25 mouse cellular contexts compared by ENCODE assay signal in genomic region chr10:125171154-125171553, GRCm38 (mm10).
DNase-seq lines count a peak whose midpoint lies in the region; ATAC-seq lines count a peak whose summit lies in the region.
"Had no signal": no experiment of that assay in that cellular context is flagged by ENCODE, and none has a peak within 500 bp of the region (broad histone marks: within the 10 kb centered on the region; RNA-seq: fewer than 3 reads in every experiment).

No protein-coding gene starts in this region.

- H3K27me3 ChIP-seq in intestine, embryonic 16.5 days (replicated peaks; ENCODE audit: control insufficient read depth, insufficient read depth, low read length), result no peaks in the 10 kb centered on the region
- H3K27me3 ChIP-seq in midbrain, embryonic 15.5 days (replicated peaks), result no peaks in the 10 kb centered on the region
- H3K27me3 ChIP-seq in forebrain, embryonic 14.5 days (replicated peaks; ENCODE audit: control insufficient read depth, insufficient read depth, low read length), result no peaks in the 10 kb centered on the region
- H3K27me3 ChIP-seq: embryonic facial prominence, embryonic 13.5 days; embryonic facial prominence, embryonic 15.5 days; forebrain, embryonic 15.5 days had no signal

- H3K4me1 ChIP-seq in intestine, embryonic 16.5 days (ENCODE audit: control insufficient read depth, insufficient read depth, low read length), result no peaks in the 10 kb centered on the region
- no peaks in the 10 kb centered on the region for H3K4me1 ChIP-seq in midbrain, embryonic 15.5 days
- H3K4me1 ChIP-seq in forebrain, embryonic 14.5 days (ENCODE audit: control insufficient read depth, insufficient read depth, low read length), result no peaks in the 10 kb centered on the region
- H3K4me1 ChIP-seq: embryonic facial prominence, embryonic 13.5 days; embryonic facial prominence, embryonic 15.5 days; forebrain, embryonic 15.5 days had no signal

- no peak overlapping the region for H3K4me2 ChIP-seq in intestine, embryonic 16.5 days (ENCODE audit: low read depth, low read length)
- no peak overlapping the region for H3K4me2 ChIP-seq in midbrain, embryonic 15.5 days
- H3K4me2 ChIP-seq in forebrain, embryonic 14.5 days (ENCODE audit: low read length), result no peak overlapping the region
- H3K4me2 ChIP-seq: embryonic facial prominence, embryonic 13.5 days; embryonic facial prominence, embryonic 15.5 days; forebrain, embryonic 12.5 days; forebrain, embryonic 15.5 days had no signal

- 71% methylated on average over 6 of the region's 6 CpGs for WGBS in intestine, embryonic 16.5 days
- WGBS in large intestine, adult 2 months, result 37% methylated on average over 6 of the region's 6 CpGs
- WGBS in midbrain, embryonic 15.5 days, result 88% methylated on average over 6 of the region's 6 CpGs
- 88% methylated on average over 6 of the region's 6 CpGs for WGBS in forebrain, embryonic 14.5 days

- no peak overlapping the region for H3K4me3 ChIP-seq in intestine, embryonic 16.5 days (ENCODE audit: low read length)
- H3K4me3 ChIP-seq in midbrain, embryonic 15.5 days, result no peak overlapping the region
- H3K4me3 ChIP-seq in forebrain, embryonic 14.5 days (ENCODE audit: low read depth, low read length), result no peak overlapping the region
- H3K4me3 ChIP-seq: embryonic facial prominence, embryonic 13.5 days; embryonic facial prominence, embryonic 15.5 days; erythroblast, embryonic 14.5 days; forebrain, embryonic 10.5 days; forebrain, embryonic 12.5 days; forebrain, embryonic 15.5 days had no signal

- H3K9me3 ChIP-seq in intestine, embryonic 16.5 days (ENCODE audit: control insufficient read depth, low read length), result no peaks in the 10 kb centered on the region
- H3K9me3 ChIP-seq in midbrain, embryonic 15.5 days, result no peaks in the 10 kb centered on the region
- no peaks in the 10 kb centered on the region for H3K9me3 ChIP-seq in forebrain, embryonic 14.5 days (replicated peaks; ENCODE audit: control insufficient read depth, low read length)
- H3K9me3 ChIP-seq: embryonic facial prominence, embryonic 13.5 days; embryonic facial prominence, embryonic 15.5 days; forebrain, embryonic 10.5 days; forebrain, embryonic 12.5 days; forebrain, embryonic 15.5 days had no signal

- ATAC-seq in frontal cortex, adult (ENCODE audit: low TSS enrichment), result peak; percentile 13; the same call in 1 of the 2 replicates
- peak; percentile 72 for ATAC-seq in intestine, embryonic 16.5 days
- ATAC-seq in midbrain, embryonic 15.5 days (replicated peaks), result no peak
- no peak for ATAC-seq in forebrain, embryonic 14.5 days
- ATAC-seq: activated CD4-positive, CD25-positive, alpha-beta regulatory T cell, adult 4 months; forebrain, embryonic 15.5 days; forebrain, postnatal 0 days had no signal

- no peaks in the 10 kb centered on the region for H3K36me3 ChIP-seq in intestine, embryonic 16.5 days (ENCODE audit: control insufficient read depth, insufficient read depth, low read length)
- no peaks in the 10 kb centered on the region for H3K36me3 ChIP-seq in midbrain, embryonic 15.5 days (replicated peaks)
- no peaks in the 10 kb centered on the region for H3K36me3 ChIP-seq in forebrain, embryonic 14.5 days (ENCODE audit: control insufficient read depth, insufficient read depth, low read length)
- H3K36me3 ChIP-seq: embryonic facial prominence, embryonic 13.5 days; embryonic facial prominence, embryonic 15.5 days; forebrain, embryonic 10.5 days; forebrain, embryonic 12.5 days; forebrain, embryonic 15.5 days had no signal

- no peak for DNase-seq in frontal cortex, postnatal 14 days (ENCODE audit: low spot score in 2 of 2)
- DNase-seq in brain, adult 2 months (ENCODE audit: low read depth, low spot score), result peak; percentile 29
- peak; percentile 40 for DNase-seq in large intestine, adult 2 months (ENCODE audit: low read depth, low spot score)
- DNase-seq in lung, postnatal 36 days, result no peak
- no peak for DNase-seq in forebrain, embryonic 14.5 days (ENCODE audit: low spot score)
- DNase-seq: adrenal gland, postnatal 10 days; adrenal gland, postnatal 25 days; cerebellum, adult 11 months; cerebellum, adult 18-20 months; cerebellum, adult 8-10 months; cerebellum, adult 9-11 months; cerebellum, postnatal 14 days; cerebellum, postnatal 36 days; embryo, embryonic 11 days; forebrain, postnatal 0 days had no signal

- H3K9ac ChIP-seq in intestine, embryonic 16.5 days (ENCODE audit: low read depth, low read length), result no peak overlapping the region
- no peak overlapping the region for H3K9ac ChIP-seq in midbrain, embryonic 15.5 days
- no peak overlapping the region for H3K9ac ChIP-seq in forebrain, embryonic 14.5 days (ENCODE audit: low read length)
- H3K9ac ChIP-seq: embryonic facial prominence, embryonic 13.5 days; embryonic facial prominence, embryonic 15.5 days; forebrain, embryonic 12.5 days; forebrain, embryonic 15.5 days; forebrain, postnatal 0 days had no signal

- H3K27ac ChIP-seq in intestine, embryonic 16.5 days (ENCODE audit: low read length), result no peak overlapping the region
- no peak overlapping the region for H3K27ac ChIP-seq in midbrain, embryonic 15.5 days
- H3K27ac ChIP-seq in forebrain, embryonic 14.5 days (ENCODE audit: low read depth, low read length), result no peak overlapping the region
- H3K27ac ChIP-seq: embryonic facial prominence, embryonic 13.5 days; embryonic facial prominence, embryonic 15.5 days; forebrain, embryonic 10.5 days; forebrain, embryonic 12.5 days; forebrain, embryonic 15.5 days had no signal

Comparison
In these comparisons a context has a peak if more than half of its experiments do, and no peak if none do; other contexts are left out.
1. ATAC-seq: peak in frontal cortex, adult (single experiment) and intestine, embryonic 16.5 days (single experiment); none in midbrain, embryonic 15.5 days (single experiment) and forebrain, embryonic 14.5 days (single experiment).
2. DNase-seq: peak in brain, adult 2 months (single experiment) and large intestine, adult 2 months (single experiment); none in frontal cortex, postnatal 14 days (0 of 2), lung, postnatal 36 days (single experiment) and forebrain, embryonic 14.5 days (single experiment).